Mouse (Mus musculus): ENCODE data around the gene Tcp11. TPM values are rescaled to one million over a fixed set of nuclear protein-coding genes. Genes with fewer than 3 reads are reported as not detected.
A peak's percentile ranks its signal among the peaks of the same experiment; 100 is the strongest.

The Tcp11 gene
- 1 to 10 TPM; 1.3 to 1.6 TPM for total RNA-seq (2021)
- long read RNA-seq, experiment 1, partial matches to known transcripts: 1 of 2 reads
- long read RNA-seq, experiment 1, other reads (novel, unspliced or antisense): 0 of 2 reads
- long read RNA-seq, experiment 2, partial matches to known transcripts: 0 of 5 reads
- long read RNA-seq, experiment 2, other reads (novel, unspliced or antisense): 1 of 5 reads

- intact Hi-C loops (cut with DNase I): no loop called here
- DNase-seq (ENCODE audit: low spot score in 2 of 2): peak; percentile 50 to 78
These were observed at the start of gene Tcp11 for GRCm38 (mm10) chr17:28080045-28080816. Gene Tcp11, minus strand, starts transcription at chr17:28080639.

DNA sequence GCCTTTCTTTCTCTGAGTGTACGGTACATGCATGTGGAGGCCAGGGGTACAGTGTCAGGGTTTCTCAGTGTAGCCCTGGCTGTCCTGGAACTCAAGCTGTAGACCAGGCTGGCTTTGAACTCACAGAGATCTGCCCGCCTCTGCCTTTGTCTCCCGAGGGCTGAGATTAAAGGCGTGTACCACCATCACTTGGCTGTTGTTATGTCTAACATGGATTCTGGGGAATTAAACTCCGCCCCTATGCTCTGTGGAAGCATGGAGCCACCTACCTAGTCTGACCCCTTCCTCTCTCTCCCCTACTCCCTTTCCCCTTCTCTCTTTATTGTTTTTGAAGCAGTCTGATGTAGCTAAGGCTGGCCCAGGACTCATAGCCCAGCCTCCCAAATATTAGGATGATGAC is 49.4 kb upstream of the Tcp11 start:
- DNase-seq (ENCODE audit: low spot score in 2 of 2): no peak
- intact Hi-C loops (cut with DNase I): no loop called here

DNA sequence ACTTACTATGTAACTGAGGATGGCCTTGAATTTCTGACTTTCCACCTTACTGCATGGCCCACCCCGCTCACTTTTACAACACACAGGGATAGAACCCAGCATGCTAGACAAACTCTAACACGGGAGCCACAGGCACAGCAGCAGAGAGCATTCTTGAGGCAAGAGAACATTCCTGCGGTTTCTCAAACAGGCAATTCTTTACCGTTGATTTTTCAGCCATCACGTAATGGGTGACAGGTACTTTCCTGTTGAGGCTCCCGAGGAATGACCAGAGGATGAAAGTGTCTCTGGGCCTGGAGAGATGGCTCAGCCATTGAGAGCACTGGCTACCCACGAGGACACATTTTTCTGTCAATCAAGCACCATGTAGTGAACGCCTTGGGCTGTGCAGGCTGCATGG is 43.9 kb upstream of the Tcp11 start:
- intact Hi-C loops (cut with DNase I): no loop called here
- no peak for DNase-seq (ENCODE audit: low spot score in 2 of 2)

DNA sequence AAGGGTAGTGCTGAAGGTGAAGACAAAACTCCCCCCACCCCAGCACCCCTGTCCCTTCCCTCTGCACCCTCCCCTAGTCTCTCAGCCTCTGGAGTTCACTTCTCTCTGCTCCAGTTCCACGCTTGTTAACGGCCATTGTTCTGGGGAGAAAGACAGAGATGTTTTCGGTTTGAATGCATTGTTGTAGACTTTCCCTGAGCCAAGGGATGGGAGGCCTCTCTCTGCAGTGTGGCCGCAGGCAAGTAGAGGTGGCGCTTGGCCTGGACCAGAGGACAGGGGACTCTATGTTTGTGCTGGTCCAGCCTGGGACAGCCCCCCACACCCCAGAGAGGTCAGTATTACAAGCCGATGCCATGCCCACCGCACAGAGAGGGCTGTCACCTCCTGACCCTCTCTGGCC is 43.2 kb upstream of the Tcp11 start:
- no peak for DNase-seq (ENCODE audit: low spot score in 2 of 2)
- intact Hi-C loops (cut with DNase I): no loop called here

GRCm38 (mm10) chr17:28122949-28123348 is 42.5 kb upstream of the Tcp11 start:
- intact Hi-C loops (cut with DNase I): no loop called here
- DNase-seq (ENCODE audit: low spot score in 2 of 2): no peak

GRCm38 (mm10) chr17:28120460-28120859 is 40.0 kb upstream of the Tcp11 start:
- DNase-seq (ENCODE audit: low spot score in 2 of 2): no peak

DNA sequence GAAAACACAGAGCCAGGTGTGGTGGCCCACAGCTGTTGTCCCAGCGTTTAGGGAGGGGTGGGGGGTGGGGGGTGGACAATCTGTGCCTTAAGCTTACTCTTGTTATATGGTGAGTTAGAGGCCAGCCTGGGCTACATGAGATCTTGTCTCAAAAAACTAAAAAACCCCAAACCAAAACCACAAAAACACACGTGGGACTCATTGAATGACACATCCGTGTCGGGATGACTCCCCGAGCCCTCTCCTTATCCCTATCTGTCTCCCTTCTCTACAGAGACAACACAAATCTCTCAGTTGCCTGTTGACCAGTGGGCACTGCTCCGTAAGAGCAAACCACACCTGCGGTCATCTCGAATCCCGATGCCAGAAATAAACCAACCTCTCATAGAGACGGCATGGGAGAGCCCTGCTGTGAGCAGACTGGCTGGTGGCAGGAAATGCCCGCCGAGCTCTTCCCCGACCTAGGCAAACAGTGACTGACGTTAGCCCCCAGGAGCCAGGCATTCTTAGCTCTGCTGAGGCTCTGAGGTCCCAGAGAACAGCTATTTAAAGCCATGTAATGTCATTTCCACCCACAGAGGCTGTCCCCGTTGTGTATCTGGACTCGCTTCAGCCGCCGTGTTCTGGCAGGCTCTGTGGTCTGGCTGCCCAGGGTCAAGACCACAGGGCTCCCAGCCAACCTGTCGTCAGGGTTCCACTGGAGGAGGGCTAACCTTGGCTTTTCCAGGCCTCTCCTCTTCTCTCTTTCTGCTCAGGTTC is 37.2 kb upstream of the Tcp11 start:
- DNase-seq (ENCODE audit: low spot score in 2 of 2): no peak
- intact Hi-C loops (cut with DNase I): no loop called here

More at GRCm38 (mm10) chr17:28120460-28120859, 40.0 kb upstream of the Tcp11 start:
- intact Hi-C loops (cut with DNase I): no loop called here

GRCm38 (mm10) chr17:28116335-28116734 is 35.9 kb upstream of the Tcp11 start:
- intact Hi-C loops (cut with DNase I): no loop called here

DNA sequence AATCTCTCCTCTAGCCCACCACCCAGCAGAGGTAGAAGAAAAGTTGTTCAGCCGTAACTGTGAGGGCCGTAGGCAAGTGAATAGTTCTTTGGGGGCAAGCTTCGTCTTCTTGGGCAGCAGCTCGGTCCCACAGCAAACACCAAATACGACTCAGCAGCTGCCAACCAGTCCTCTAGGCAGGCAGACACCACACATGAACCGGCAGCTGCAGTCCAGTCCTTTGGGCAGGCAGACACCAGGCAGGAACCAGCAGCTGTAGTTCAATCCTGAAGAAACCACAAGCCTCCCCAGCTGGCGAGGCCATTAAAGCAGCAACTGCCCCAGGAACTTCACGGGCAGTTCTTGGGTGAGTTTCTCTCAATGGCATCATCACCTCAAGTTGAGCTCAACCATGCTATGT is 31.8 kb upstream of the Tcp11 start:
- DNase-seq (ENCODE audit: low spot score in 2 of 2): no peak
- intact Hi-C loops (cut with DNase I): no loop called here

More at GRCm38 (mm10) chr17:28116335-28116734, 35.9 kb upstream of the Tcp11 start:
- no peak for DNase-seq (ENCODE audit: low spot score in 2 of 2)

DNA sequence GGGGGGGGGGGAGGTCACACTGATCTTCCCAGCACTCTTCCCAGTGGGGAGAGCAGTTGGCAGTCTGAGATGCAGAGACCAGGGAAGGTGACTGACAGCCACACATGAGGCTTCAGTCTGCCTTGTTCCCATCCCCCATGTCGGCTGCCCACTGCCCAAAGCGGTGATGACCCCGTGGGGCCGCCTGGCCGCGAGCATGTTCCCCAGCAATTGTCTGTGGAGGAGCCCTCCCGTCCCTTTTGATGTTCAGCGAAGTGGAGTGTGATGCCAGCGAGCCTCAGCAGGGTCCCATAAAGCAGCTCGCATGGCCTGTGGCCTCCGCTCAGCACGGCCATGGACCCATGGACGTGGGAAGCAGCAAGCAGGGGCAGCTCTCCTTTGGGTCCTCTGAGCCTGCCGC is 26.8 kb upstream of the Tcp11 start:
- no peak for DNase-seq (ENCODE audit: low spot score in 2 of 2)
- intact Hi-C loops (cut with DNase I): no loop called here

DNA sequence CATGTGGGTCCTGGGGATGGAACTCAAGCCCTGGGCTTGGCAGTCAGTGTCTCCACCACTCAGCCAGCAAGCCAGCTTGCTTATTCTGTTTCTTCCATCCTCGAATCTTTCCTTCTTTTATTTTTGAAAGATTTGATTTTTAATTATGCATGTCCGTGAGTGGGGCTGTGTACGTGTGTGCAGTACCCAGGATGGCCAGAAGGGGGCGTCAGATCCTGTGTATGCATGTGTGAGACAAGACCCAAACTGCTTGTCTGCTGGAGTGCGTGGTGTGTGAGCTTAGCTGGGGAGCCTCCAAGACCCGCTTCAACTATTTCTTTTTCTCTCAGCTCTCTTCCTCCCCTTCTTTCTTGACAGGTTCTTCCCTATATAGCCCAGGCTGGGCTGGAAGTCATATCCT is 25.9 kb upstream of the Tcp11 start:
- intact Hi-C loops (cut with DNase I): no loop called here
- peak in 1 of 2 experiments; percentile 39 for DNase-seq (ENCODE audit: low spot score in 2 of 2)

- no peak for DNase-seq (ENCODE audit: low spot score in 2 of 2)
- intact Hi-C loops (cut with DNase I): no loop called here
These were observed 24.0 kb upstream of the Tcp11 start for GRCm38 (mm10) chr17:28104416-28104815.

- no peak for DNase-seq (ENCODE audit: low spot score in 2 of 2)
- intact Hi-C loops (cut with DNase I): no loop called here
These were observed 21.5 kb upstream of the Tcp11 start for GRCm38 (mm10) chr17:28101902-28102319.

GRCm38 (mm10) chr17:28101284-28101887 is 20.9 kb upstream of the Tcp11 start:
- intact Hi-C loops (cut with DNase I): no loop called here
- no peak for DNase-seq (ENCODE audit: low spot score in 2 of 2)

- intact Hi-C loops (cut with DNase I): no loop called here
- no peak for DNase-seq (ENCODE audit: low spot score in 2 of 2)
These were observed 20.2 kb upstream of the Tcp11 start for GRCm38 (mm10) chr17:28100669-28101068.

GRCm38 (mm10) chr17:28099086-28099485 is 18.6 kb upstream of the Tcp11 start:
- intact Hi-C loops (cut with DNase I): loop anchor here (1.0 kb wide), 1 partner anchor 42 kb away; no protein-coding TSS in a partner anchor
- no peak for DNase-seq (ENCODE audit: low spot score in 2 of 2)

DNA sequence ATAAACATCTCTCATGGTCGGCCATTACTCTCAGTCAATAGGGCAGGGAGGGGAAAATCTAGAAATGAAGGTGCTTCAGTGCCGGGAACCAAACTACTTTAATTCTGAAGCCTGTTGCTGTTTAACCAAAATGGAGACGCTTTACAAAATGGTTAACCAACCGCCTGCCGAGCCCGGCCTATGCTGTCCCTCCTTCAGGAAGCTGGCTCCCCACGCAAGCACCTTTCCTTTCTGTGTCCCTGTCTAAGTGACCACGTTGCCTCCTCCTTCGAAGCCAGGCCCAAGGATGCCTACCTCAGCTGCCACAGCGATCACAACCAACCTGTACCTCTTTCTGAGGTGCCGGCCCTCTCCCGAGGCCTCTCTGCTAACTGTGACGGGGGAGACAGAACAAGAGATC is 16.9 kb upstream of the Tcp11 start:
- intact Hi-C loops (cut with DNase I): no loop called here
- no peak for DNase-seq (ENCODE audit: low spot score in 2 of 2)

DNA sequence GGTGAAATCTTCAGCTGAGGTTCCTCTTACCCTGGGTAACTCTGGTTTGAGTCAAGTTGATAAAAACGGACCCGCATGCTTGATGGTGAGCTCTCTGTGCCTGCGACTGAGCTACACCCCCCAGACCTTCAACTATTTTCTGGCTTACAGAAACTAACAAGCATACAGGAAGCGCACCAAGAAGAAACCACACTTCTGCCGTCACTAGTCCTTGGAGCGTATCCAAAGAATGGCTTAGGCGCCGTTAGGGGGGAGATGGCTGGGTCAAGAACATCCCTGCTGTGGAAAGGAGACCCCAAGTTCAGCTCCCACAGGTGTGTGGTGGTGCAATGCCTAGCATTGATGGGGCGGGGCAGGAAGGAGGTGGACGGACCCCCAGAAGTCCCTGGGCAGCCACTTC is 16.0 kb upstream of the Tcp11 start:
- intact Hi-C loops (cut with DNase I): no loop called here
- no peak for DNase-seq (ENCODE audit: low spot score in 2 of 2)

GRCm38 (mm10) chr17:28093837-28094236 is 13.4 kb upstream of the Tcp11 start:
- DNase-seq (ENCODE audit: low spot score in 2 of 2): no peak
- intact Hi-C loops (cut with DNase I): no loop called here

- no peak for DNase-seq (ENCODE audit: low spot score in 2 of 2)
- intact Hi-C loops (cut with DNase I): no loop called here
These were observed 11.9 kb upstream of the Tcp11 start for GRCm38 (mm10) chr17:28092297-28092696.

Measured in left cerebral cortex, postnatal 14 days (tissue).